Mouse (Mus musculus) spleen, postnatal 36 days (tissue): Measurements from ENCODE around the gene Olfr938.

Experiments used
- DNase-seq, 2 experiments: peaks; one replicate each; pipeline ENCODE4 v3.0.0; 2022; ENCODE audit warnings: low spot score in 2 of 2, mixed read lengths in 1 of 2

Olfr938 gene

GRCm38 (mm10) chr9:39078787-39079186 lies at the start of gene Olfr938:
Gene Olfr938 (minus strand): TSS chr9:39078887.
- DNase-seq, result no peak

GRCm38 (mm10) chr9:39127831-39128230 lies 49.1 kb upstream of the Olfr938 start, which contains the start of gene Olfr27:
Gene Olfr27 (plus strand): TSS chr9:39128131.
- no peak for DNase-seq

DNA sequence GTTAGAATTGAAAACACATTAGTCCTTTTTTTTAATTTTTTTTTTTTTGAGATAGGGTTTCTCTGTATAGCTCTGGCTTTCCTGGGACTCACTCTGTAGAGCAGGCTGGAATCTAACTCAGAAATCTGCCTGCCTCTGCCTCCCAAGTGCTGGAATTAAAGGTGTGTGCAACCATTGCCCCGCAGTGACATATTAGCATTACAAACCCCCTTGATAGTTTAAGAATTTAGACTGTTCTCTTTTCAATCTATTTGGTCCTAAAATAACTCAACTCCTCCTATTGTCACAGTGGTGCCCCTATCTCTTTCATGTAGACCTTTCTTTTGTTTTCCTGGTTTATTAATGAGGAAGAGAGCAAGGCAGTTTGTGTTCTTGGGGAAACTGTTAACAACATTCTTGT lies 48.6 kb upstream of the Olfr938 start:
- DNase-seq, result no peak

DNA sequence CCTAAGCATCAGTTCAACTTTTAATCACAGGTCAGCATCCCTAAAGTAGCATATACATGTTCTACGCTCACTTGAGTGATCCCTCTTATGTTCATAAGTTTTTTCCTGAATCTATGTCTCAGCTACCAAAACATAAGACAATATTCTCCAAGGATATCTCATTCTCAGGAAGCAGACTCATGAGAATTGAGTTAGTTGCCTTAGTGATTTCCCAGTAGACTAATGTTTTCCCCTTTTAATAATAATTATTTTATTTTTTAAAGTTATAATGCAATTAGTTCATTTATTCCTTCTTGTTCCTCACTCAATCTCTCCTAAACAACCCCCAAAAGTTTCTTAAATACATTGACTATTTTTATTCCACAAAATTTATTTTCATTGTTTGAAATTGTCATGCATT lies 13.8 kb downstream of the Olfr938 start, which contains the start of gene Olfr937:
Gene Olfr937, minus strand, starts transcription at position 101 of the 400 bp plus-strand sequence.
- no peak for DNase-seq
